Mouse (Mus musculus): ENCODE measurements around the gene Cenpb.
"Not testable (repeated sequence)": the region's sequence is repeated elsewhere in the genome, so short reads cannot be mapped to it uniquely, and the experiment has no call there.

Gene Cenpb

GRCm38 (mm10) chr2:131179990-131180587 lies at the start of gene Cenpb:
Cenpb (minus strand) TSS chr2:131180067.
- DNase-seq (ENCODE audit: low spot score): peak; percentile 68

GRCm38 (mm10) chr2:131227243-131227642 lies 47.4 kb upstream of the Cenpb start:
- no peak for DNase-seq (ENCODE audit: low spot score)

- DNase-seq (ENCODE audit: low spot score): not testable (repeated sequence)
Observed at GRCm38 (mm10) chr2:131226669-131227068, 46.8 kb upstream of the Cenpb start.

DNA sequence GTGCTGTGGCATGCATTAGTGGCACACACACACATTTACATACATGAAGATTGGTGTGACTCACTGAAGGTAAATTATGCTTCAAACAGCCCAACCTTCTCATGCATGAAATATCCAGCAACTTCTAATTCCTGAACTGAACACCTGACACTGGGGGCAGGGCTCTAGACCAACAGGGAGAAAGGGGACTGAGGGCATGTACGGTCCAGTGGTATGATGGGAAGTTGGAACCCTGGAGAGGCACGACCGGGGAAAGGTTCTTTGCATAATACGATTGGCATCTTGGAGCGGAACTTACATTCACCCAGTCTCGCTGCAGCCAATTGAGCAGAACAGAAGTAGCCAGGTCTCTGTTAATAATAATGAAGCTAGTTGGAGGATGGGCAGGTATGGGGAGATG lies 45.3 kb upstream of the Cenpb start:
- no peak for DNase-seq (ENCODE audit: low spot score)

DNA sequence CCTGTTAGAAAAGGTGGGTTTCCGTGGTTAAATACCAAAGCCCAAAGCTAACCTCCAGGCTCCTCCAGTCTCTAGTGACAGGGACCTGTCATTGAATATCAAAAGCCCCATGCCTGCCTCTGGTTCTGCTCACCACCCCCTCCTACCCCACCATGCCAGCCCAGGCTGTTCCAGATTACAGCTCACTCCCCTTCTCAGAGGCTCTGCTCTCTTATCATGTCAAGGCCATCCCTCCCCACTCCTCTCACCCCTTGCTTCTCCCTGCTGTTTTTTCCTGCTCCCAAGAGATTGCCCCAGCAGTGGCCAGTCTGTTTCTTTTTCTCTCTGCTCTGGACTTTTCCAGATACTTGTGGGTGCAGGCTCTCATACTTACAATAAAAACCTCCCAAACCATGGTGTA lies 43.7 kb upstream of the Cenpb start:
- no peak for DNase-seq (ENCODE audit: low spot score)

GRCm38 (mm10) chr2:131222562-131222961 lies 42.7 kb upstream of the Cenpb start:
- DNase-seq (ENCODE audit: low spot score): no peak

DNA sequence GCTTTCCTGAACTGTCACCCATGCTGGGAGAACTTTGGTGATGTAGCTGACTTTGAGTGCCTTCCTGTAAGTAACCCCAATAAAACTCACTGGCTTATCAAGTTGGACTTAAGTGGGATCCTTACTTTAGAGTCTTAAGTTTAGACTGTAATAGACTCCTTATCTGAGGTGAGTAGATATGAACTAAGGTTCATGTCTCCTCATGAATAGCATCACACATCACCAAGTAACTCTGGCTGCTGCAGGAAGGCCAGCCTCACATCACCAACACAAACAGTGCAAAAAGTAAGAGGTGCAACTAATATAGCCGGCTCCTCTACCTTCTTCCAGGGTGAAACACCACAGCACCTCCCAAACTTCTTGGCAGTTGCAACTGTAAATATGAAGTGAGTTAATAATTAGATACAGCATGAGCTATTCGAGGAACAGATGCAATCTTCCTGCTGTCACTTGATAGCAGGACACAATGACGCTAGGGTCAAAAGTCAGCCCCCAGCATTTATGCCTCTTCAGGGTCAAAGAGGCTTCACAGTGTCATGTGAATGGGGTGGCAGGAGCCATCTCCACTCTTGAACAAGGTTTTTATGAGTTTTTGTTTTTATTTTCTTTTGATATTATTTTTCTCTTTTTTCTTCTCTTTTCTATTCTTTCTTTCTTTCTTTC lies 42.1 kb upstream of the Cenpb start:
- DNase-seq (ENCODE audit: low spot score): no peak

- DNase-seq (ENCODE audit: low spot score): no peak
Observed at GRCm38 (mm10) chr2:131220030-131220429, 40.2 kb upstream of the Cenpb start.

- DNase-seq (ENCODE audit: low spot score): no peak
Observed at GRCm38 (mm10) chr2:131215941-131216858, 36.3 kb upstream of the Cenpb start.

- no peak for DNase-seq (ENCODE audit: low spot score)
Observed at GRCm38 (mm10) chr2:131213773-131214172, 33.9 kb upstream of the Cenpb start.

GRCm38 (mm10) chr2:131211026-131211615 lies 31.3 kb upstream of the Cenpb start:
- no peak for DNase-seq (ENCODE audit: low spot score)

DNA sequence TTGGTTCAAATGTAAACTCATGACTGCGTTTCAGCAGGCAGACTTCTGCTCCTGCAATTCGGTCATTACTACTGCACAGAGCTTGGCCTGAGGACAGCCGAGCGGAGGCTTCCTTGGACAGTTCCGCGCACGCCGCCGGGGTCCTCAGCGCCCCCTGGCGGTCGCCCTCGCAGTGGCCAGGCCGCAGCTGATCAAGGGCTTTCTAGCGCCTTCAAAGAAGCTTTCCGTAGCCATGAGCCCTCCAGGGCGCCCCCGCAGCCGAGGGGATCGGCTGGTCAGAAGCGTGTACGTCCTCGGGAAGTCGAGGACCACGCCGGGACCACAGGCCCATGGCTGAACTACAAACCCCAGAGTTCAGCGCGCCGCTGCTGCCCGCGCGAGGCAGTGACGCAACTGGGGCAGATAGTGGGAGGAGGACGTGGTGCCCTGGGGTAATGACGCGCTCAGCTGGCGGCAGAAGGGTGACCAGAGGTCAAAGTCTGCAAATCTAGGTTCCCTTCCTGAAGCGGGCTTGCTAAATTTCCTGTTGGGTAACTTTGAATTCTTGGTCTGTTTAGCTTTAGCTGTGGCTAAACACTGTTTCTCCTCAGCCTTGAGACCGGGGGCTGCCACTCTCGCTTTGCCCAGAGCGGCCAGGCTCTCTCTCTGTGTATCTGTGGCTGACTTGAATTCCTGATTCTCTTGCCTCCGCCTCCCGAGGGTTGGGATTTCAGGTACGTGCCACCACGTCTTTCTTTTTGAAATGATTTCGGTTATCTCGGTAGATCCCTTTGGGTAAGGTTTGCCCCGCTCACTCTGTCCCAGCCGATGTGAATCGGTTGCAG lies 30.3 kb upstream of the Cenpb start:
- DNase-seq (ENCODE audit: low spot score): peak; percentile 87

- DNase-seq (ENCODE audit: low spot score): no peak
Observed at GRCm38 (mm10) chr2:131209125-131209795, 29.4 kb upstream of the Cenpb start.

- DNase-seq (ENCODE audit: low spot score): no peak
Observed at GRCm38 (mm10) chr2:131208356-131208755, 28.5 kb upstream of the Cenpb start.

GRCm38 (mm10) chr2:131206778-131207177 lies 26.9 kb upstream of the Cenpb start, which contains the start of gene Ap5s1:
Ap5s1 (plus strand) TSS chr2:131207078.
- no peak for DNase-seq (ENCODE audit: low spot score)

DNA sequence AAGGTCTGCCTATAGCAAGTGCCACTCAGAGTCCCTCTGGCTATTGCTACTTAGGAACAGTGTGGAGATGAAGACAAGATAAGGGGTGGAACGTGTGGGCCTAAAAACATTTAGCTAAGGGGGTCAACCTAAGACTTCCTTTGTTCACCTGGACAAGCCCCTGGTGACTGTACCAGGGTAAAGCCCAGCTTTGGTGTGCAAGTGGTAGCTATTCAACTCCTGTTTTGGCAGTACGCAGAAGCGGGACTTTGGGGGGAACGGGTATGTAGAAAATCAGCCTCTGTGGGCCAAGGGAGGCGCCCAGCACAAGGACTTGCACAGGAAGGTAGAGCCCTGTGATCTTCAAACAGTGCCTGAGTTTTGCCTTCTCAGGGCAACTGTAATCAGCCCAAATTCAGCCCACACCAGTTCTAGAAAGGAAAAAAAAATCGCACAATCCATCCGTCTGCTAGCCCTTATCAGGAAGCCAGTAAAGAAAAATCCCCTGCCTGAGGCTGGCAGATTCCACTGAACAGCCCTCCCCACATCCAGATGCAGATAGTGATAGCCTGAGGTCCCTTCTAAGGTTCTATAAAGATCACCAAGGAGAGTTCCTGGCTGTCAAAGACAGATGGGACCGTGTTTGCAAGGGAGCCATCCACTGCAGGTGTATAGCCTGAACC lies 25.8 kb upstream of the Cenpb start:
- DNase-seq (ENCODE audit: low spot score): no peak

DNA sequence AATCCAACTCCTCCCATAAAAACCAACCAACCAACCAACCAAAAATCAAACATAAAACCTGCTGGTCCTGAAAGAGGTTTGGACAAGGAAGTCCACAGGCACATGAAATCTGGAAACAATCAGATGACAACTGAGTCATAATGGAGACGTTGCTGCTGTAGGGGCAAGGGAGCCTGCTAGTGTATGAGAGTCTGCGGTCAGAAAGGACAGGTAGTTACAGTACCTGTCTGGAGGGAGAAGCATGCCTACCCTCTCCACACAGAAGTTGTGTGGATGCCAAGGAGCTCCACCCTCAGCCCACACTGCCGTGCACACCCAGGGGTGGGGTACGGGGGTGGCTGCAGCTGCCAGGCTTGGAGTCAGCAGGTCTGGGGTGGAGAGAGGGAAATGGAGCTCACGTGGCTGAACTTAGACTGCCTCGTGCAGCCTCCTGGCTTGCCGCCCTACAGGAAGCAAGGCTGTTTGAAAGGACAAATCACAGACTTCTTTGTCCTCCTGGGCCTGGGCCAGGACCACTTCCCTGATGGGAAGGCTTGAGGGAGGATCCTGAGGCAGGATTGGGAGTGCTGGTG lies 24.6 kb upstream of the Cenpb start:
- DNase-seq (ENCODE audit: low spot score): no peak

DNA sequence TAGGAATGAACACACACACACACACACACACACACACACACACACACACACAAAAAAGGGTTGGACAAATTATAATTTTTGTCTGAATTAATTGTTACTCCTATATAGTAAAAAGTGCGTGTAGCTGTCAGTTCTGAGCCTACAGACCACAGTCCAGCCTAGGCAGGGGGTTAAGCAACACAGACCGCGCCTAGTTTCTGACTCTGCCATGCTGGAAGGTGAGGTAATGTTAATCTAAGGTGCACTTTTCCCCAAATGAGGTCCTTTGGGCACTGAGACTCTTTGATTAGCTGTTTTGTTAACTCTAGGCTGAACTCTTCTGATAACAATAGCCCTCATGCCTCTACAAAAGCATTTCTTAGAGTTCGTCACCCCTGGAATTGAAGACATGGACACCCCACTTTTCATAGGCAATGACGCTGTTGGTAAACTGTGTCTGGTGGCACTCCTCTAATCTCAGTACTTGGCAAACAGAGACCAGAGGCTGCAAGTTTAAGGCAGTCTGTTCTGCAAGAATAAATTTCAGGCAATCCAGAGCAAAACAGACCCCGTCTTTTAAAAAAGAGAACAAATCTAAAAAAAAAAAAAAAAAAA lies 24.0 kb upstream of the Cenpb start:
- DNase-seq (ENCODE audit: low spot score): no peak

GRCm38 (mm10) chr2:131201262-131201661 lies 21.4 kb upstream of the Cenpb start:
- DNase-seq (ENCODE audit: low spot score): no peak

GRCm38 (mm10) chr2:131200710-131201109 lies 20.8 kb upstream of the Cenpb start:
- DNase-seq (ENCODE audit: low spot score): no peak

All from T-cell, adult 2 months (primary cell).